Mouse (Mus musculus): ENCODE data around the gene Cnih1.
"Not testable (repeated sequence)": the region's sequence is repeated elsewhere in the genome, so short reads cannot be mapped to it uniquely, and the experiment has no call there.

Cnih1 gene

GRCm38 (mm10) chr14:46787787-46788504, at the start of gene Cnih1:
Cnih1 (minus strand) TSS chr14:46788411.
- peak; percentile 84 for DNase-seq (ENCODE audit: low read depth)

GRCm38 (mm10) chr14:46832354-46833272, 44.4 kb upstream of the Cnih1 start:
- DNase-seq (ENCODE audit: low read depth): no peak

GRCm38 (mm10) chr14:46831837-46832333, 43.7 kb upstream of the Cnih1 start, which contains the start of gene Cgrrf1:
Cgrrf1 (plus strand) TSS chr14:46832125.
- peak; percentile 94 for DNase-seq (ENCODE audit: low read depth)

- no peak for DNase-seq (ENCODE audit: low read depth)
Observed at GRCm38 (mm10) chr14:46831295-46831694, 43.1 kb upstream of the Cnih1 start.

- DNase-seq (ENCODE audit: low read depth): no peak
Observed at GRCm38 (mm10) chr14:46827430-46827829, 39.2 kb upstream of the Cnih1 start.

GRCm38 (mm10) chr14:46823996-46824395, 35.8 kb upstream of the Cnih1 start:
- DNase-seq (ENCODE audit: low read depth): no peak

GRCm38 (mm10) chr14:46821873-46822716, 33.9 kb upstream of the Cnih1 start, which contains the start of gene Gmfb:
Gmfb (minus strand) TSS chr14:46822242.
- DNase-seq (ENCODE audit: low read depth): peak; percentile 85

GRCm38 (mm10) chr14:46821271-46821872, 33.2 kb upstream of the Cnih1 start:
- DNase-seq (ENCODE audit: low read depth): no peak

- not testable (repeated sequence) for DNase-seq (ENCODE audit: low read depth)
Observed at GRCm38 (mm10) chr14:46819961-46820360, 31.8 kb upstream of the Cnih1 start.

- no peak for DNase-seq (ENCODE audit: low read depth)
Observed at GRCm38 (mm10) chr14:46818743-46819142, 30.5 kb upstream of the Cnih1 start.

GRCm38 (mm10) chr14:46816916-46817622, 28.9 kb upstream of the Cnih1 start:
- DNase-seq (ENCODE audit: low read depth): no peak

- no peak for DNase-seq (ENCODE audit: low read depth)
Observed at GRCm38 (mm10) chr14:46815640-46816039, 27.4 kb upstream of the Cnih1 start.

GRCm38 (mm10) chr14:46807927-46808326, 19.7 kb upstream of the Cnih1 start:
- no peak for DNase-seq (ENCODE audit: low read depth)

GRCm38 (mm10) chr14:46806186-46806585, 18.0 kb upstream of the Cnih1 start:
- no peak for DNase-seq (ENCODE audit: low read depth)

- DNase-seq (ENCODE audit: low read depth): no peak
Observed at GRCm38 (mm10) chr14:46803791-46804190, 15.6 kb upstream of the Cnih1 start.

- no peak for DNase-seq (ENCODE audit: low read depth)
Observed at GRCm38 (mm10) chr14:46803259-46803658, 15.0 kb upstream of the Cnih1 start.

GRCm38 (mm10) chr14:46800684-46801345, 12.6 kb upstream of the Cnih1 start:
- no peak for DNase-seq (ENCODE audit: low read depth)

- no peak for DNase-seq (ENCODE audit: low read depth)
Observed at GRCm38 (mm10) chr14:46794157-46794556, 5.9 kb upstream of the Cnih1 start.

- no peak for DNase-seq (ENCODE audit: low read depth)
Observed at GRCm38 (mm10) chr14:46790723-46791122, 2.5 kb upstream of the Cnih1 start.

GRCm38 (mm10) chr14:46790303-46790702, 2.1 kb upstream of the Cnih1 start:
- peak; percentile 34 for DNase-seq (ENCODE audit: low read depth)
